Mouse (Mus musculus) ES-Bruce4 (cell line): ENCODE results near the gene Jagn1. TPM values are rescaled to one million over a fixed set of nuclear protein-coding genes. Genes with fewer than 3 reads are reported as not detected.

Experiments
- H3K27ac ChIP-seq: 2 replicates; pipeline ENCODE4 v1.5.1; 2012; ENCODE audit warnings: low read length, inconsistent platforms; ENCODE audit not compliant: insufficient read depth
- H3K27me3 ChIP-seq: 2 replicates; pipeline ENCODE4 v1.6.1; 2012; ENCODE audit warnings: mild to moderate bottlenecking, low read length, inconsistent platforms; ENCODE audit not compliant: control insufficient read depth, poor library complexity, insufficient read depth, severe bottlenecking
- H3K36me3 ChIP-seq: 2 replicates; pipeline ENCODE4 v1.6.1; 2012; ENCODE audit warnings: inconsistent platforms, mild to moderate bottlenecking, low read length, moderate library complexity; ENCODE audit not compliant: control insufficient read depth, poor library complexity, insufficient read depth, severe bottlenecking
- H3K4me1 ChIP-seq: one replicate; pipeline ENCODE4 v1.8.1; 2011; ENCODE audit warnings: low read length; ENCODE audit not compliant: control insufficient read depth, insufficient read depth
- H3K4me3 ChIP-seq: 2 replicates; pipeline ENCODE4 v1.5.1; 2011; ENCODE audit warnings: low read depth, mild to moderate bottlenecking, low read length
- H3K9ac ChIP-seq: 2 replicates; pipeline ENCODE4 v1.6.1; 2012; ENCODE audit warnings: low read depth, mild to moderate bottlenecking, inconsistent platforms; ENCODE audit not compliant: poor library complexity, severe bottlenecking
- H3K9me3 ChIP-seq: replicated peaks from 2 replicates; pipeline ENCODE4 v1.6.1; 2012; ENCODE audit warnings: mild to moderate bottlenecking, low read length, inconsistent platforms; ENCODE audit not compliant: control insufficient read depth, poor library complexity, insufficient read depth, severe bottlenecking
- CTCF ChIP-seq: IDR thresholded peaks from one replicate; pipeline ENCODE4 v1.8.1; 2011; ENCODE audit warnings: low read depth, low read length
- EP300 ChIP-seq: IDR thresholded peaks from 2 replicates; pipeline ENCODE4 v1.6.1; 2011; ENCODE audit warnings: low read depth, low read length; ENCODE audit not compliant: insufficient read depth
- POLR2A ChIP-seq: IDR thresholded peaks from one replicate; pipeline ENCODE4 v1.8.1; 2011; ENCODE audit warnings: low read length; ENCODE audit not compliant: insufficient read depth
- polyA plus RNA-seq: library from polyadenylated mRNA; stranded (reverse); fragments of >200 nt; gene quantifications from 2 replicates; pipeline ENCODE4 v1.2.4, GENCODE M21; 2011; ENCODE audit warnings: low read depth; ENCODE audit not compliant: missing spikeins, insufficient read depth, insufficient read length

The Jagn1 gene
- polyA plus RNA-seq, 1 experiment, result 34.3 TPM

GRCm38 (mm10) chr6:113464040-113464439, 21.7 kb downstream of the Jagn1 start:
- Histone ChIP-seq H3K27ac (no peak overlapping the region), H3K36me3 (no peaks in the 10 kb centered on the region), H3K27me3 (no peaks in the 10 kb centered on the region), H3K4me3 (no peak overlapping the region), H3K4me1 (no peaks in the 10 kb centered on the region), H3K9me3 (no peaks in the 10 kb centered on the region), H3K9ac (no peak overlapping the region)
- no peak for TF ChIP-seq EP300
- TF ChIP-seq CTCF, result no peak
- no peak for TF ChIP-seq POLR2A

GRCm38 (mm10) chr6:113465602-113466001, 23.2 kb downstream of the Jagn1 start:
- Histone ChIP-seq H3K9me3 (no peaks in the 10 kb centered on the region), H3K27me3 (no peaks in the 10 kb centered on the region), H3K36me3 (no peaks in the 10 kb centered on the region), H3K27ac (no peak overlapping the region), H3K4me3 (no peak overlapping the region), H3K9ac (no peak overlapping the region), H3K4me1 (no peaks in the 10 kb centered on the region)
- no peak for TF ChIP-seq POLR2A
- no peak for TF ChIP-seq EP300
- no peak for TF ChIP-seq CTCF

GRCm38 (mm10) chr6:113468512-113468911, 26.1 kb downstream of the Jagn1 start:
- Histone ChIP-seq H3K4me3 (no peak overlapping the region), H3K4me1 (no peaks in the 10 kb centered on the region), H3K9me3 (no peaks in the 10 kb centered on the region), H3K27me3 (no peaks in the 10 kb centered on the region), H3K27ac (no peak overlapping the region), H3K9ac (no peak overlapping the region), H3K36me3 (no peaks in the 10 kb centered on the region)
- TF ChIP-seq POLR2A, result no peak
- TF ChIP-seq CTCF, result no peak
- TF ChIP-seq EP300, result no peak

GRCm38 (mm10) chr6:113469021-113469420, 26.7 kb downstream of the Jagn1 start:
- TF ChIP-seq CTCF, result peak; percentile 72
- TF ChIP-seq EP300, result no peak
- Histone ChIP-seq H3K27ac (no peak overlapping the region), H3K9ac (peak overlapping the region; percentile 4; the same call in 1 of the 2 replicates)

GRCm38 (mm10) chr6:113469432-113469831, 27.1 kb downstream of the Jagn1 start:
- Histone ChIP-seq H3K9ac (peak overlapping the region; percentile 4; the same call in 1 of the 2 replicates), H3K4me1 (no peaks in the 10 kb centered on the region), H3K27me3 (no peaks in the 10 kb centered on the region), H3K27ac (no peak overlapping the region), H3K4me3 (peak overlapping the region; percentile 49), H3K9me3 (no peaks in the 10 kb centered on the region), H3K36me3 (no peaks in the 10 kb centered on the region)
- TF ChIP-seq EP300 (no peak), CTCF (peak; percentile 76)

More at GRCm38 (mm10) chr6:113469021-113469420, 26.7 kb downstream of the Jagn1 start:
- Histone ChIP-seq H3K9me3 (no peaks in the 10 kb centered on the region), H3K4me1 (no peaks in the 10 kb centered on the region), H3K4me3 (peak overlapping the region; percentile 49), H3K27me3 (no peaks in the 10 kb centered on the region), H3K36me3 (no peaks in the 10 kb centered on the region)

- no peaks in the 10 kb centered on the region for H3K4me1 ChIP-seq
- H3K27ac ChIP-seq, result no peak within 1 kb of the TSS
- no peaks in the 10 kb centered on the region for H3K27me3 ChIP-seq
- peak within 1 kb of the TSS; percentile 29; the same call in 1 of the 2 replicates for H3K9ac ChIP-seq
- H3K4me3 ChIP-seq, result peak within 1 kb of the TSS; percentile 27
- TF ChIP-seq EP300 (no peak), CTCF (no peak), POLR2A (peak; percentile 19)
- no peaks in the 10 kb centered on the region for H3K36me3 ChIP-seq
- no peaks in the 10 kb centered on the region for H3K9me3 ChIP-seq
These were observed 29.0 kb downstream of the Jagn1 start, which contains the start of gene Il17rc for GRCm38 (mm10) chr6:113471297-113471936. Gene Il17rc (plus strand): TSS chr6:113471427.
